Mouse (Mus musculus): ENCODE results near the gene Lrba.

GRCm38 (mm10) chr3:86725113-86725512 lies 500.6 kb downstream of the Lrba start:
- TF ChIP-seq CTCF (IDR thresholded peaks at IDR 0.05), result no peak
- TF ChIP-seq EP300 (IDR thresholded peaks at IDR 0.05), result no peak
